Mouse (Mus musculus) G1E (cell line): ENCODE data around the gene Blcap.

Experiments
- CTCF ChIP-seq: IDR thresholded peaks from 2 replicates; pipeline ENCODE4 v1.5.1; 2012; ENCODE audit warnings: low read depth, low read length, inconsistent platforms, mixed read lengths
- GATA1 ChIP-seq: IDR thresholded peaks from 2 replicates; pipeline ENCODE4 v1.6.1; 2012; ENCODE audit warnings: borderline replicate concordance, low read length, inconsistent platforms, mixed read lengths
- POLR2AphosphoS5 ChIP-seq: IDR thresholded peaks from 2 replicates; pipeline ENCODE4 v1.6.1; 2012; ENCODE audit warnings: low read depth, low read length, inconsistent platforms; ENCODE audit not compliant: insufficient replicate concordance
- TAL1 ChIP-seq: conservative IDR thresholded peaks from 2 replicates; pipeline ENCODE4 v1.6.1; 2012; ENCODE audit warnings: low read depth, low read length, inconsistent platforms, mixed read lengths

DNA sequence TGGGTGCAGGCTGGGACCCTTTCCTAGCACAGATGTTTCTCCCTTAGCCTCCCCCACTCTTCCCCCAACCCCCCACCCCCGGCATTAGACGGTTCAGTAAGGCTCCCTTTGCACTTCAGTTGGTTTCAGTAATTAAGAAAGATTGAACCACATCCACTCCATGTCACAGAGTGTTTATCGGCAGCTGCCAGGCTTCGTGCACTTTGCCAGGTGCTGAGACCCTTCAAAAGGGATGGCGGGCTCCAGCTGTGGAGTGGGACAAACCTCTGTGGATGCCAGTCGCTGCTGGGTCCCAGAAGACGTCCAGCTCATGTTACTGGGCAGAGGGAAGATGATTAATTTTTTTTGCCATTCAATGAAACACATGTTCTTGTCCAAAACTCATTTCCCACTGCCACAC lies 52.6 kb downstream of the Blcap start:
- TF ChIP-seq CTCF, result no peak
- TF ChIP-seq TAL1, result no peak
- TF ChIP-seq POLR2AphosphoS5, result no peak
- no peak for TF ChIP-seq GATA1
